ENCODE assay signal across 8 mouse cellular contexts in genomic region chr12:57231085-57231875, GRCm38 (mm10). TPM values are rescaled to one million over a fixed set of nuclear protein-coding genes. Genes with fewer than 3 reads are reported as not detected.
DNase-seq lines count a peak whose midpoint lies in the region; ATAC-seq and TF ChIP-seq lines count a peak whose summit lies in the region.

No protein-coding gene starts in this region.

- H3K9ac ChIP-seq in heart, adult 2 months (ENCODE audit: low read depth, low read length), result no peak overlapping the region
- peak overlapping the region; percentile 71; the same call in 1 of the 2 replicates for H3K9ac ChIP-seq in forebrain, postnatal 0 days
- H3K9ac ChIP-seq in kidney, embryonic 15.5 days, result peak overlapping the region; percentile 82

- no peak for ATAC-seq in forebrain, postnatal 0 days
- ATAC-seq in kidney, embryonic 15.5 days (replicated peaks; ENCODE audit: low FRiP score), result peak; percentile 34

- H3K36me3 ChIP-seq in heart, adult 2 months (ENCODE audit: control insufficient read depth, insufficient read depth, low read length), result peaks cover 2% of the 10 kb centered on the region
- no peaks in the 10 kb centered on the region for H3K36me3 ChIP-seq in forebrain, postnatal 0 days (ENCODE audit: insufficient read depth)
- H3K36me3 ChIP-seq in kidney, embryonic 15.5 days, result peaks cover 9% of the 10 kb centered on the region
- H3K36me3 ChIP-seq in small intestine, adult 2 months (ENCODE audit: control insufficient read depth, insufficient read depth, low read length), result no peaks in the 10 kb centered on the region

- H3K4me2 ChIP-seq in forebrain, postnatal 0 days (ENCODE audit: low read depth), result peak overlapping the region; percentile 71
- peak overlapping the region; percentile 68 for H3K4me2 ChIP-seq in kidney, embryonic 15.5 days

- H3K27me3 ChIP-seq in heart, adult 2 months (ENCODE audit: control insufficient read depth, insufficient read depth, low read length), result no peaks in the 10 kb centered on the region
- H3K27me3 ChIP-seq in forebrain, postnatal 0 days (ENCODE audit: insufficient read depth, low read length), result no peaks in the 10 kb centered on the region
- H3K27me3 ChIP-seq in kidney, embryonic 15.5 days, result no peaks in the 10 kb centered on the region
- H3K27me3 ChIP-seq in small intestine, adult 2 months (ENCODE audit: control insufficient read depth, insufficient read depth, low read length), result no peaks in the 10 kb centered on the region

- H3K27ac ChIP-seq in heart, adult 2 months, result peak overlapping the region; percentile 97
- H3K27ac ChIP-seq in forebrain, postnatal 0 days (ENCODE audit: low read depth, low read length), result no peak overlapping the region
- peak overlapping the region; percentile 95; the same call in 1 of the 2 replicates for H3K27ac ChIP-seq in kidney, embryonic 15.5 days
- peak overlapping the region; percentile 85; the same call in 1 of the 2 replicates for H3K27ac ChIP-seq in small intestine, adult 2 months (ENCODE audit: insufficient read depth, low read depth, low read length)

- H3K9me3 ChIP-seq in forebrain, postnatal 0 days (ENCODE audit: low read length), result no peaks in the 10 kb centered on the region
- H3K9me3 ChIP-seq in kidney, embryonic 15.5 days (replicated peaks), result no peaks in the 10 kb centered on the region

- TF ChIP-seq EP300 in heart, adult 2 months (IDR thresholded peaks at IDR 0.05; ENCODE audit: insufficient read depth, low read depth, low read length), result no peak

- H3K4me3 ChIP-seq in heart, adult 2 months, result peak overlapping the region; percentile 70
- peak overlapping the region; percentile 67 for H3K4me3 ChIP-seq in forebrain, postnatal 0 days (ENCODE audit: low read depth, low read length)
- H3K4me3 ChIP-seq in kidney, embryonic 15.5 days (replicated peaks), result peak overlapping the region; percentile 83
- H3K4me3 ChIP-seq in small intestine, adult 2 months (ENCODE audit: low read depth, low read length), result peak overlapping the region; percentile 98

- TF ChIP-seq POLR2A in heart, adult 2 months (IDR thresholded peaks at IDR 0.05; ENCODE audit: insufficient read depth, low read depth, low read length), result no peak
- no peak for TF ChIP-seq POLR2A in small intestine, adult 2 months (IDR thresholded peaks at IDR 0.05; ENCODE audit: low read depth, low read length)

- H3K4me1 ChIP-seq in heart, adult 2 months (ENCODE audit: control insufficient read depth, insufficient read depth, low read length), result peaks cover 8% of the 10 kb centered on the region
- 0 out of 2 replicates have a peak, but pooled peaks cover 3% of the 10 kb centered on the region for H3K4me1 ChIP-seq in forebrain, postnatal 0 days (ENCODE audit: insufficient read depth)
- H3K4me1 ChIP-seq in kidney, embryonic 15.5 days, result peaks cover 6% of the 10 kb centered on the region; the same call in 1 of the 2 replicates
- peaks cover 3% of the 10 kb centered on the region; the same call in 1 of the 2 replicates for H3K4me1 ChIP-seq in small intestine, adult 2 months (ENCODE audit: control insufficient read depth, insufficient read depth, insufficient read length, low read length)

- peak in 1 of 2 experiments; percentile 20 for DNase-seq in heart, adult 2 months
- DNase-seq in heart, postnatal 36 days, result no peak
- peak; percentile 62 for DNase-seq in c-Kit-positive CD71-positive TER-119-negative erythroid progenitor cells, embryonic 14.5 days (ENCODE audit: low read depth)
- peak; percentile 10 for DNase-seq in forebrain, postnatal 0 days
- peak; percentile 48 for DNase-seq in lung, postnatal 36 days
- no peak for DNase-seq in left cerebral cortex, adult 8-10 months (ENCODE audit: low spot score in 2 of 2)

- H3K79me2 ChIP-seq in heart, adult 2 months (replicated peaks; ENCODE audit: control insufficient read depth, insufficient read depth, low read length), result peaks cover 2% of the 10 kb centered on the region

- WGBS in heart, adult 2 months, result 61% methylated on average over 14 of the region's 14 CpGs
- WGBS in forebrain, postnatal 0 days, result 74% methylated on average over 14 of the region's 14 CpGs
- WGBS in kidney, embryonic 15.5 days, result 65% methylated on average over 14 of the region's 14 CpGs
- WGBS in small intestine, adult 2 months, result 23% methylated on average over 14 of the region's 14 CpGs

- peak; percentile 41 for TF ChIP-seq CTCF in heart, adult 2 months (IDR thresholded peaks at IDR 0.05)
- peak; percentile 31; the same call in 1 of the 2 replicates for TF ChIP-seq CTCF in forebrain, postnatal 0 days (IDR thresholded peaks at IDR 0.05; ENCODE audit: low read depth)
- TF ChIP-seq CTCF in small intestine, adult 2 months (IDR thresholded peaks at IDR 0.05; ENCODE audit: extremely low read depth, insufficient read length, insufficient replicate concordance, low read depth, low read length), result no peak; the same call in 1 of the 2 replicates

- intact Hi-C loops in heart, adult 2 months (cut with DNase I), result loop anchor here (2.0 to 5.0 kb wide), 2 partner anchors 20 to 1781 kb away; partner anchors contain the start of genes Gemin2 and Sec23a
- intact Hi-C loops in heart, postnatal 36 days (cut with DNase I), result loop anchor here (5.0 kb wide), 1 partner anchor 1901 kb away; no protein-coding TSS in a partner anchor

RNA-seq across cellular contexts. Expression of gene Mipol1, which starts 1.1 kb away (rescaled TPM):
- total RNA-seq in heart, adult 2 months (2021), result 1 to 10 TPM; 4.1 to 4.5 TPM
- 1.3 and 1.5 TPM in 2 replicates for polyA plus RNA-seq in heart, adult 2 months (2012; rRNA removed)
- total RNA-seq in heart, postnatal 36 days (2021), result 1 to 10 TPM; 4.5 to 4.9 TPM
- 6.2 and 7.1 TPM in 2 replicates for total RNA-seq in forebrain, postnatal 0 days (2014; rRNA removed)
- polyA plus RNA-seq in forebrain, postnatal 0 days (2015; fragmentation: Nextera tagmentation; extraction: Ambion mirVana), result 3.4 and 4.5 TPM in 2 replicates
- polyA plus RNA-seq in kidney, embryonic 15.5 days (2015; fragmentation: Nextera tagmentation; extraction: Ambion mirVana), result 12.1 and 13.6 TPM in 2 replicates
- 0.53 and 0.58 TPM in 2 replicates for polyA plus RNA-seq in small intestine, adult 2 months (2012; rRNA removed)
- 10 to 100 TPM in 1 of 4 experiments, 1 to 10 TPM in 3; 7.9 to 13.1 (median 8.4) TPM for total RNA-seq in left cerebral cortex, adult 8-10 months (2022)

RNA-seq across cellular contexts. Expression of gene Prps1l3, which starts 1.1 kb away (rescaled TPM):
- total RNA-seq in heart, adult 2 months (2021), result 10 to 100 TPM; 18.5 to 20.4 TPM
- 5.8 and 13.1 TPM in 2 replicates for polyA plus RNA-seq in heart, adult 2 months (2012; rRNA removed)
- 10 to 100 TPM; 17.6 to 17.7 TPM for total RNA-seq in heart, postnatal 36 days (2021)
- total RNA-seq in forebrain, postnatal 0 days (2014; rRNA removed), result 25.3 and 27.9 TPM in 2 replicates
- 12.3 and 15.7 TPM in 2 replicates for polyA plus RNA-seq in forebrain, postnatal 0 days (2015; fragmentation: Nextera tagmentation; extraction: Ambion mirVana)
- 79.8 and 80.4 TPM in 2 replicates for polyA plus RNA-seq in kidney, embryonic 15.5 days (2015; fragmentation: Nextera tagmentation; extraction: Ambion mirVana)
- polyA plus RNA-seq in small intestine, adult 2 months (2012; rRNA removed), result 3.7 and 4.8 TPM in 2 replicates
- 10 to 100 TPM; 14.1 to 16.2 (median 15.3) TPM for total RNA-seq in left cerebral cortex, adult 8-10 months (2022)

RNA-seq across cellular contexts. Expression of gene Slc25a21, which starts 34.0 kb away (rescaled TPM):
- under 1 TPM; 0.34 to 0.66 TPM for total RNA-seq in heart, adult 2 months (2021)
- 0.06 TPM in 1 of 2 replicates, not detected in the other for polyA plus RNA-seq in heart, adult 2 months (2012; rRNA removed)
- under 1 TPM; 0.42 to 0.81 TPM for total RNA-seq in heart, postnatal 36 days (2021)
- 0.19 TPM in 1 of 2 replicates, not detected in the other for total RNA-seq in forebrain, postnatal 0 days (2014; rRNA removed)
- 0.26 and 0.29 TPM in 2 replicates for polyA plus RNA-seq in forebrain, postnatal 0 days (2015; fragmentation: Nextera tagmentation; extraction: Ambion mirVana)
- 3.1 TPM in 2 replicates for polyA plus RNA-seq in kidney, embryonic 15.5 days (2015; fragmentation: Nextera tagmentation; extraction: Ambion mirVana)
- 0.03 TPM in 1 of 2 replicates, not detected in the other for polyA plus RNA-seq in small intestine, adult 2 months (2012; rRNA removed)
- 1 to 10 TPM in 2 of 4 experiments, under 1 TPM in 2; 0.68 to 1.7 (median 1.1) TPM for total RNA-seq in left cerebral cortex, adult 8-10 months (2022)

Comparison
In these comparisons a context has a peak if more than half of its experiments do, and no peak if none do; other contexts are left out.
1. DNase-seq: peak in c-Kit-positive CD71-positive TER-119-negative erythroid progenitor cells, embryonic 14.5 days (single experiment), forebrain, postnatal 0 days (single experiment) and lung, postnatal 36 days (single experiment); none in heart, postnatal 36 days (0 of 2) and left cerebral cortex, adult 8-10 months (0 of 2).
2. Peak in every context shown above with its lines, with median percentiles within 50 percentile points of each other: H3K4me3 ChIP-seq.